Mouse (Mus musculus) MEL (cell line): Measurements from ENCODE around the gene Gm2696.

Experiments
- CHD2 ChIP-seq: IDR thresholded peaks from 2 replicates; pipeline ENCODE4 v1.6.1; 2011; ENCODE audit warnings: low read length, improper control_type of control experiment
- CTCF ChIP-seq, 3 experiments: IDR thresholded peaks in 2 of 3; conservative IDR thresholded peaks in 1 of 3; 2 replicates each; pipeline ENCODE4 v1.5.1; 2011 to 2012; ENCODE audit warnings: low read length in 3 of 3, low read depth in 2 of 3, mild to moderate bottlenecking in 2 of 3, improper control_type of control experiment in 1 of 3, inconsistent platforms in 1 of 3, mixed read lengths in 1 of 3, moderate library complexity in 1 of 3; ENCODE audit not compliant: control insufficient read depth in 1 of 3, insufficient read depth in 1 of 3, poor library complexity in 1 of 3, severe bottlenecking in 1 of 3
- E2F4 ChIP-seq: IDR thresholded peaks from 2 replicates; pipeline ENCODE4 v1.6.1; 2011; ENCODE audit warnings: low read depth, low read length, improper control_type of control experiment, borderline replicate concordance
- EP300 ChIP-seq, 2 experiments: IDR thresholded peaks; 2 replicates each; pipeline ENCODE4 v1.6.1; 2011; ENCODE audit warnings: improper control_type of control experiment in 2 of 2, low read length in 2 of 2, low read depth in 1 of 2, mild to moderate bottlenecking in 1 of 2
- JUND ChIP-seq: IDR thresholded peaks from 2 replicates; pipeline ENCODE4 v1.6.1; 2011; ENCODE audit warnings: low read depth, mild to moderate bottlenecking, improper control_type of control experiment, low read length
- POLR2A ChIP-seq, 2 experiments: IDR thresholded peaks; 2 replicates each; pipeline ENCODE4 v1.6.1; 2011 to 2012; ENCODE audit warnings: low read length in 2 of 2, mild to moderate bottlenecking in 2 of 2, control low read depth in 1 of 2, improper control_type of control experiment in 1 of 2, low read depth in 1 of 2, moderate library complexity in 1 of 2; ENCODE audit not compliant: control insufficient read depth in 1 of 2, insufficient read depth in 1 of 2, poor library complexity in 1 of 2

DNA sequence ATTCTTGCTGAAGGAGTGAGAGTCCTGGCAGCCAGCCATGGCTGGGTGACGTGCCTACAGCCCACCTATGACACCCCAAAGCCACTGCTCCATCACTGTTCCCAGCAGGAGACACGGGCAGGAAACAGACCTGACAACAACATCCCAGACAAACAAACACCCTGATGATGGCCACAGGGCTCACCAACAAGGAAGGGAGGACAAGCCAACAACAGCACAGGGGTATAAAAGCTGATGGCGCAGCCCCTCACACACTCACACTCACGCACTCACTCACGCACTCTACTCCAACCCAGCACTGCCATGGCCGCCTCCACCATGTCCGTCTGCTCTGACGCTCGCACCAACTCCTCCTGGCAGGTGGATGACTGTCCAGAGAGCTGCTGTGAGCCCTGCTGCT lies 38.1 kb downstream of the Gm2696 start, which contains the start of gene Gm10318:
- no peak for TF ChIP-seq E2F4
- TF ChIP-seq CTCF (IDR thresholded peaks at IDR 0.05 in 2 of 3, conservative IDR thresholded peaks at IDR 0.05 in 1 of 3; ENCODE audit: control insufficient read depth in 1 of 3, insufficient read depth in 1 of 3, low read depth in 2 of 3, low read length in 3 of 3, poor library complexity in 1 of 3, severe bottlenecking in 1 of 3), result no peak
- TF ChIP-seq CHD2, result no peak
- no peak for TF ChIP-seq POLR2A (IDR thresholded peaks at IDR 0.05; ENCODE audit: control insufficient read depth in 1 of 2, insufficient read depth in 1 of 2, low read depth in 1 of 2, low read length in 2 of 2, poor library complexity in 1 of 2)
- TF ChIP-seq JUND, result no peak
- no peak for TF ChIP-seq EP300 (IDR thresholded peaks at IDR 0.05; ENCODE audit: low read depth in 1 of 2, low read length in 2 of 2)
